Mouse (Mus musculus) thymus, adult 2 months (tissue): Measurements from ENCODE around the gene Tcp1.

Source experiments
- CTCF ChIP-seq: fragments of 200-500 bp; IDR thresholded peaks from 2 replicates; pipeline ENCODE4 v1.5.1; 2012; ENCODE audit warnings: mild to moderate bottlenecking, control low read depth, low read length, moderate library complexity, borderline replicate concordance; ENCODE audit not compliant: control insufficient read depth, poor library complexity, insufficient read depth; ENCODE audit errors: extremely low read depth
- POLR2A ChIP-seq: fragments of 200-500 bp; IDR thresholded peaks from 2 replicates; pipeline ENCODE4 v1.6.1; 2012; ENCODE audit warnings: mild to moderate bottlenecking, low read length, control low read depth, moderate library complexity; ENCODE audit not compliant: control insufficient read depth, poor library complexity, insufficient read depth; ENCODE audit errors: extremely low read depth

- TF ChIP-seq POLR2A (no peak), CTCF (no peak)
Measured at GRCm38 (mm10) chr17:12881216-12881615, 34.3 kb upstream of the Tcp1 start.
